Mouse (Mus musculus): ENCODE data around the gene Vps72. TPM values are rescaled to one million over a fixed set of nuclear protein-coding genes. Genes with fewer than 3 reads are reported as not detected.
A peak's percentile ranks its signal among the peaks of the same experiment; 100 is the strongest.

Gene Vps72
- total RNA-seq (2014; rRNA removed) (52.7 and 53.6 TPM in 2 replicates), polyA plus RNA-seq (2015; fragmentation: Nextera tagmentation; extraction: Ambion mirVana) (121 and 123 TPM in 2 replicates)

DNA sequence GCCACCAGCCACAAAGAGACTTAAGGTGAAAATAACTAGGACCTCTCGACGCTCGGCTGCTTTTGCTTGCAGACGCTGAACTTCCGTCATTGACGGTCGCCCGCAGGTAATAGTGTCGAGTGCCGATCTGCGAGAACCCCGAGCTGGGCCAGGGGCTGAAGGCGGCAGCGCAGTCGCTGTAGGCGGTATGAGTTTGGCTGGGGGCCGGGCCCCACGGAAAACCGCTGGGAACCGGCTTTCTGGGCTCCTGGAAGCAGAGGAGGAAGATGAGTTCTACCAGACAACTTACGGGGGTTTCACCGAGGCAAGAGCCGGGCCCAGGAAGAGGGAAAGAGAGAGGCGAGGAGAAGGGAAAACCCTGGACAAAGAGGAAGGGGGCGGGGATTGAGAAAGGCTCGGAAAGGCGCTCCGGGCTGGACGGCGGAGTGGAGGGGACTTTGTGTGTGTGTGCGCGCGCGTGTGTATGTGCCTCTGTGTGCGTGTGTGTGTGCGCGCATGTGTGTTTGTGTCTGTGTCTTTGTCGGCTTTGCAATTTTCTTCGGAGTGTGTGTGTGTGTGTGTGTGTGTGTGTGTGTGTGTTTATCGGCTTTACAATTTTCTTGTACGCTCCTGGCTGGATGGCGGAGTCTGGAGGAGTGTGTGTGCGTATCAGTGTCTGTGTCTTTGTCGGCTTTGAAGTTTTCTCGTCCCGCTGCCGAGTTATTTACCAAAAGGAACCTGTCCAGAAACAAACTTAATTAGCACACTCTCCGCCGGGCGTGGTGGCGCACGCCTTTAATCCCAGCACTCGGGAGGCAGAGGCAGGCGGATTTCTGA, at the start of gene Vps72:
TSS of gene Vps72 (plus strand) at position 112 of the 816 bp plus-strand sequence.
- Histone ChIP-seq H3K4me1 (ENCODE audit: insufficient read depth, low read length) (peaks cover 6% of the 10 kb centered on the region; the same call in 1 of the 2 replicates), H3K27me3 (ENCODE audit: insufficient read depth, low read length) (no peaks in the 10 kb centered on the region), H3K9me3 (ENCODE audit: low read length) (no peaks in the 10 kb centered on the region), H3K4me3 (ENCODE audit: low read length) (peak within 1 kb of the TSS; percentile 89), H3K27ac (peak within 1 kb of the TSS; percentile 90), H3K36me3 (ENCODE audit: insufficient read depth, low read length) (peaks cover 5% of the 10 kb centered on the region; the same call in 1 of the 2 replicates), H3K9ac (replicated peaks; ENCODE audit: low read length) (peak within 1 kb of the TSS; percentile 72), H3K4me2 (ENCODE audit: low read depth, low read length) (peak within 1 kb of the TSS; percentile 58)
- peak; percentile 74 for ATAC-seq
- no peak for TF ChIP-seq CTCF (IDR thresholded peaks at IDR 0.05; ENCODE audit: low read depth)
- DNase-seq (ENCODE audit: low spot score) = peak; percentile 96
- under 1% methylated on average over 54 of the region's 54 CpGs for WGBS

DNA sequence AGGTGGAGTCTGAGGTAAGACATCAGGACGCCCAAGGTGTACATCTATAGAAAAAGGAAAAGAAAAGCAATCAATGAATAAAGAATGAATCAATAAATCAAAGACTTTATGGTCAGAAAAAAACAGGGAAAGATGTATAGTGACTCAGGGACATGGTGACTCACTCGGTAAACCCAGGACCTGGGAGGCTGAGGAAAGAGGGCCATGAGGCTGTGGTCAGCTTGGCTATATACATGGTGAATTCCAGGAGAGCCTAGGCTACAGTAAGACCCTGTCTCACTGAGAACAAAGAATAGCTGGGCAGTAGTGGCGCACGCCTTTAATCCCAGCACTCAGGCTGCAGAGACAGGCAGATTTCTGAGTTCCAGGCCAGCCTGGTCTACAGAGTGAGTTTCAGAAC, 47.1 kb upstream of the Vps72 start:
- Histone ChIP-seq H3K4me1 (ENCODE audit: insufficient read depth, low read length) (no peaks in the 10 kb centered on the region), H3K27me3 (ENCODE audit: insufficient read depth, low read length) (no peaks in the 10 kb centered on the region), H3K4me3 (ENCODE audit: low read length) (no peak overlapping the region), H3K36me3 (ENCODE audit: insufficient read depth, low read length) (peaks cover 90% of the 10 kb centered on the region), H3K9ac (replicated peaks; ENCODE audit: low read length) (no peak overlapping the region), H3K4me2 (ENCODE audit: low read depth, low read length) (no peak overlapping the region), H3K9me3 (ENCODE audit: low read length) (no peaks in the 10 kb centered on the region), H3K27ac (no peak overlapping the region)
- ATAC-seq (no peak), DNase-seq (ENCODE audit: low spot score) (no peak)
- WGBS = 98% methylated on average over 4 of the region's 4 CpGs
- TF ChIP-seq CTCF (IDR thresholded peaks at IDR 0.05; ENCODE audit: low read depth) = no peak

DNA sequence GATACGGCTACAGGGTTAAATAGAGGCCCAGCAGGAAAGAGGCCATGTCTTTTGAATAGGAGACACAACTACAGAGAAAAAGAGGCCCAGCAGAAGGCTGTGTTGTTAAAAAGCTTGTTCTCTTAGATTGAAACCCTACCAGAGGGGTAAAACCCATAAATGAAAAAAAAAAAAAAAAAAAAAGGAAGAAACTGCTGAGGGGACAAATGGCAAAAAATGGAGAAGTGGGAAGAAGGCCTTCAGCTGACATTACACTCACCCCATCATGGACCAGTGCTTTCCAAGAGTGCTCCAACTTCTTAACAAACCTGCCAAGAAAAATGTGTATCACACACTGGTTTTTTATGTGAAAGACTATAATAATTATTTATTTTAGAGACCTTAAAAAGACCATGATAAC, 45.3 kb upstream of the Vps72 start:
- no peaks in the 10 kb centered on the region for H3K4me1 ChIP-seq (ENCODE audit: insufficient read depth, low read length)
- no peaks in the 10 kb centered on the region for H3K27me3 ChIP-seq (ENCODE audit: insufficient read depth, low read length)
- no peaks in the 10 kb centered on the region for H3K9me3 ChIP-seq (ENCODE audit: low read length)
- H3K9ac ChIP-seq (replicated peaks; ENCODE audit: low read length) = no peak overlapping the region
- no peak overlapping the region for H3K27ac ChIP-seq
- DNase-seq (ENCODE audit: low spot score) = no peak
- H3K4me2 ChIP-seq (ENCODE audit: low read depth, low read length) = no peak overlapping the region
- peaks cover 84% of the 10 kb centered on the region for H3K36me3 ChIP-seq (ENCODE audit: insufficient read depth, low read length)
- WGBS = 79% methylated on average over 1 of the region's 1 CpGs
- H3K4me3 ChIP-seq (ENCODE audit: low read length) = no peak overlapping the region
- TF ChIP-seq CTCF (IDR thresholded peaks at IDR 0.05; ENCODE audit: low read depth) = no peak
- no peak for ATAC-seq

DNA sequence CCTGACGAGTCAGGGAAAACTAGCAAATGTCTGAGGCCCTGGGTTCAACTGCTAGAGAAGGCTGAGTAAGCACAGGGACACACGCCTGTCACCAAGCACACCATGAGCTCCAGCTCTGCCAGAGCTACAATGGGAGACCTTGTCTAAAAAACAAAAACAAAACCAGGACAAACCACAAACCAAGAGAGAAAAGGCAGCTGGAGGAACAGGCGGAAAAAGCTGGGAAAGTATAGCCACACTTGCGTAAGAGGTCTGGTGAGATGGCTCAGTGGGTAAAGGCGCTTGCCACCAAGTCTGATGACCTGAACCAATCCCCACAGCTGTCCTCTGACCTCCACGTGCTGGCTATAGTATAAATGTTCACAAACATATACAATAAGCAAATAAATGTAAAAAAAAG, 44.7 kb upstream of the Vps72 start:
- Histone ChIP-seq H3K9me3 (ENCODE audit: low read length) (no peaks in the 10 kb centered on the region), H3K27me3 (ENCODE audit: insufficient read depth, low read length) (no peaks in the 10 kb centered on the region), H3K36me3 (ENCODE audit: insufficient read depth, low read length) (peaks cover 84% of the 10 kb centered on the region), H3K4me2 (ENCODE audit: low read depth, low read length) (no peak overlapping the region), H3K4me1 (ENCODE audit: insufficient read depth, low read length) (no peaks in the 10 kb centered on the region), H3K27ac (no peak overlapping the region), H3K4me3 (ENCODE audit: low read length) (no peak overlapping the region), H3K9ac (replicated peaks; ENCODE audit: low read length) (no peak overlapping the region)
- no peak for TF ChIP-seq CTCF (IDR thresholded peaks at IDR 0.05; ENCODE audit: low read depth)
- DNase-seq (ENCODE audit: low spot score) = no peak
- 88% methylated on average over 6 of the region's 6 CpGs for WGBS
- no peak for ATAC-seq

DNA sequence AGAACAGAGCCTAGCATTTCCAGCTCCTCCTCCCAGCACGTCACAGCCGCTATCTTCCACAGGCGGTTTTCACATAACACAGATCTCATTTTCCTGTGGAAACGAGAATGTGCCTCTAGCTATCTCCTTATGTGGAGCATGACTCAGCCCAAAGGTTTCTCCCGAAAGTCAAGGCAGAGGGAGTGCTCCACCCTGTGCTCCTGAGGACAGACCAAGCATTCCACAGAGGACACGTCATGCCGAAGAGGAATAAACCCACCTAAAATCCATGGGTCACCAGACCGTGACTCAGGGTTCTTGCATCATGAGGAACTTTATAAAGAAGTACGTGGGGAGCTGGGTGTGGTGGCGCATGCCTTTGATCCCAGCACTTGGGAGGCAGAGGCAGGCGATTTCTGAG, 44.3 kb upstream of the Vps72 start:
- Histone ChIP-seq H3K4me1 (ENCODE audit: insufficient read depth, low read length) (no peaks in the 10 kb centered on the region), H3K27ac (no peak overlapping the region), H3K4me2 (ENCODE audit: low read depth, low read length) (no peak overlapping the region), H3K27me3 (ENCODE audit: insufficient read depth, low read length) (no peaks in the 10 kb centered on the region), H3K4me3 (ENCODE audit: low read length) (no peak overlapping the region), H3K36me3 (ENCODE audit: insufficient read depth, low read length) (peaks cover 86% of the 10 kb centered on the region), H3K9ac (replicated peaks; ENCODE audit: low read length) (no peak overlapping the region), H3K9me3 (ENCODE audit: low read length) (no peaks in the 10 kb centered on the region)
- DNase-seq (ENCODE audit: low spot score) (no peak), ATAC-seq (no peak)
- 93% methylated on average over 11 of the region's 11 CpGs for WGBS
- TF ChIP-seq CTCF (IDR thresholded peaks at IDR 0.05; ENCODE audit: low read depth) = no peak

DNA sequence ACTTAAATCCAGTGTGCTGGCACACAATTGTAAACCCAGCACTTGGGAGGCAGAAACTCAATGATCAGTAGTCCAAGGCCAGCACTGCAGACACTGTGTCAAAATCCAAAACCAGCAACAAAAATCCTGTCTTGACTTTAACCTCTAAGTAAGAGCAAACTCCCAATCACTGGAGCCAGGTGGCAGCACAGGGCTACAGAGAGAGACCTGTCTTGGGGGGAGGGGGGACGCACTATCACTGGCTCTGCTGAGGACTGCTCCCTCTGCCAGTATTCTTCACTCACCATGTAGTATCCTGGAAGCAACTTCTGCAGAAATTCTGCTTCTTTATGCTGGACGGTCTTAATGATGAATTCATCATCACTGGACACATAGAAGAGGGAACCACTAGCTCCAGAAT, 39.2 kb upstream of the Vps72 start:
- peaks cover 62% of the 10 kb centered on the region for H3K36me3 ChIP-seq (ENCODE audit: insufficient read depth, low read length)
- 88% methylated on average over 2 of the region's 2 CpGs for WGBS
- no peaks in the 10 kb centered on the region for H3K27me3 ChIP-seq (ENCODE audit: insufficient read depth, low read length)
- 0 out of 2 replicates have a peak, but pooled peaks have one; percentile 11 for TF ChIP-seq CTCF (IDR thresholded peaks at IDR 0.05; ENCODE audit: low read depth)
- H3K27ac ChIP-seq = no peak overlapping the region
- no peaks in the 10 kb centered on the region for H3K4me1 ChIP-seq (ENCODE audit: insufficient read depth, low read length)
- H3K4me3 ChIP-seq (ENCODE audit: low read length) = no peak overlapping the region
- H3K4me2 ChIP-seq (ENCODE audit: low read depth, low read length) = no peak overlapping the region
- peak; percentile 8 for DNase-seq (ENCODE audit: low spot score)
- no peak for ATAC-seq
- H3K9ac ChIP-seq (replicated peaks; ENCODE audit: low read length) = no peak overlapping the region
- H3K9me3 ChIP-seq (ENCODE audit: low read length) = no peaks in the 10 kb centered on the region

DNA sequence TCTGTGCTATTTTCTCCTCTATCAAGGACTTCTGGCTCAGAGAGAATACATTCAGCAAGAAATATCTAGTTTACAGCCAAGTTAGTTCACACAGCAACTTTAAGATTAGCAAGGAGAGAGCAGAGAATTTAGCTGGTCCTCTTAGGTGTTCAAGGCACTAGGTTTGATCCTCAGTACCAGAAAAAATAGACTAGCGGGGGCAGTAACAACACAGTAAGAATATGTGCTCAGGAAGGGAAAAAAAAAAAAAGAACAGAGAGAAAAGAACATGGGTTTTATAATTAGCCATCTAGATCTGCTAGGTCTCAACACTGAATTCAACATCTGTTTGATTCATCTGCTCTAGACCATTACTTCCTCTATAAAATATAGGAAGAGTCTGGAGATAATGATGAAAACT, 22.8 kb upstream of the Vps72 start:
- WGBS = 100% methylated on average over 1 of the region's 1 CpGs
- Histone ChIP-seq H3K27ac (no peak overlapping the region), H3K4me2 (ENCODE audit: low read depth, low read length) (no peak overlapping the region), H3K9me3 (ENCODE audit: low read length) (no peaks in the 10 kb centered on the region), H3K27me3 (ENCODE audit: insufficient read depth, low read length) (no peaks in the 10 kb centered on the region), H3K9ac (replicated peaks; ENCODE audit: low read length) (no peak overlapping the region), H3K4me3 (ENCODE audit: low read length) (no peak overlapping the region), H3K36me3 (ENCODE audit: insufficient read depth, low read length) (no peaks in the 10 kb centered on the region), H3K4me1 (ENCODE audit: insufficient read depth, low read length) (no peaks in the 10 kb centered on the region)
- DNase-seq (ENCODE audit: low spot score) (no peak), ATAC-seq (no peak)
- no peak for TF ChIP-seq CTCF (IDR thresholded peaks at IDR 0.05; ENCODE audit: low read depth)

Data from hindbrain, postnatal 0 days (tissue).